Mouse (Mus musculus) layer of hippocampus, adult 8-10 months (tissue): Measurements from ENCODE around the gene Siglec1. TPM values are rescaled to one million over a fixed set of nuclear protein-coding genes. Genes with fewer than 3 reads are reported as not detected.

Experiments
- DNase-seq, 2 experiments: peaks; one replicate each; pipeline ENCODE4 v3.0.0; 2022; ENCODE audit warnings: low spot score in 2 of 2
- total RNA-seq, 4 experiments: library from RNA; stranded (reverse); gene quantifications; 2 replicates each; pipeline ENCODE4 v1.2.4; 2022

Gene Siglec1
- total RNA-seq, 4 experiments from 2014 or later = 0.39 to 1.5 (median 0.75) TPM

- DNase-seq = no peak
Measured at GRCm38 (mm10) chr2:131101530-131101929, 15.0 kb upstream of the Siglec1 start.

- DNase-seq = no peak
Measured at GRCm38 (mm10) chr2:131097087-131097486, 10.5 kb upstream of the Siglec1 start.

GRCm38 (mm10) chr2:131096101-131096795 lies 9.7 kb upstream of the Siglec1 start:
- peak in 1 of 2 experiments; percentile 11 for DNase-seq

GRCm38 (mm10) chr2:131094823-131095222 lies 8.3 kb upstream of the Siglec1 start:
- peak; percentile 51 to 81 for DNase-seq

DNA sequence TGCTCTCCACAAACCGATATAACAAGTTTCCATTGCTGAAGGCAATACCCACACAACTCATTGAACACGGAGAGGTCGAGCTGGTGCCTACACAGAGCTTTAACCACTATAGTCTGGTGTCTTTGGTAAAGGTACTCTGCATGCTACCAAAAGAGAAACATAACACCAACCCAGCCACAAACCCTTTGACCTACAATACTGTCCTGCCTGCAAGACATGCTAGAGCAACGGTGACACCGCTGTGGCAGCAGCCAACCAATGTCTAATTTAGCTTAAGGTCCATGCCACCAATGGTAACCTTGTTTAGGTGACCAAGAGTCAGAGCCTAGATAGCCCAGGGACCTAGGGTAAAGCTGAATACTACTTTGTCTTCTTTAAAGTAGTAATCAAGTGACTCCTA lies 7.0 kb upstream of the Siglec1 start:
- DNase-seq = no peak

GRCm38 (mm10) chr2:131090852-131091251 lies 4.3 kb upstream of the Siglec1 start:
- no peak for DNase-seq

- no peak for DNase-seq
Measured at GRCm38 (mm10) chr2:131089634-131090033, 3.1 kb upstream of the Siglec1 start.

DNA sequence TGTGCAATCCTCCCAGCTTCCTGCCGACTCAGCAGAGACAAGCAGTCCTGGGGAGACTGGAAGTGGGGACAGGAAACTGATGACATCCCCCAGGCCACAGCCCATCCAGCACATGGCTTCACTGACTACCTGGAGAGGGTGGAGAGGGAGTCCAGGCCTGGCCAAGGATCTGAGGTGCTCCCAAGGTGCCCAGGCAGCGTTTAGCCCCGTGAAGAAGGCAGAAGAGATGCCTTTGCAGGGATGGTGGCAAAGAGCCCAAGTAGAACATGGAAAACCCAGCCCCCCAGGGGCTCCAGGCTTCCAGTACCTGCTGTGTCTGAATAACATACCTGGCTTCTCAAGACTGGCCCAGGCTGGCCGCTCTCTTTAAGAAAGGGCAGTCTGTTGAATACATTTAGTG lies 2.0 kb upstream of the Siglec1 start:
- DNase-seq = no peak

GRCm38 (mm10) chr2:131084206-131084605 lies 2.4 kb downstream of the Siglec1 start:
- DNase-seq = no peak

DNA sequence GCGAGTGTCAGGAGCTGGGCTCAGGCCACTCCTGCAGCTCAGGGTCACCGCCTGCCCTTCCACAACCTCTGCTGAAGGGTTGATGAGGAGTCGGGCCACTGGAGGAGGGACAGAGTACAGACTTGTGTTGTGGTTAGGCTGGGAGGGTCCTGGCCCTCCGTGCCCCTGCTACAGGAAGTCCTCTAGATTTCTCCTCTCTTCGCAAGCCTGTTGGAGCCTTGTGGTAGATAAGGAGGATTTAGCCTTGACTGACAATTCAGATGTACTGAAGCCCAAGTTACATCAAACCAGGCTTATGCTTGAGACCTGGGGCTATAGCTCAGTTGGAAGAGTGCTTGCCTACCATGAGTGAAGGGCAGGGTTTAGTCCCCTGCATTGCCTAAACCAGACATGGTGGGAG lies 6.1 kb downstream of the Siglec1 start:
- DNase-seq = no peak

- no peak for DNase-seq
Measured at GRCm38 (mm10) chr2:131072536-131072935, 14.0 kb downstream of the Siglec1 start.

DNA sequence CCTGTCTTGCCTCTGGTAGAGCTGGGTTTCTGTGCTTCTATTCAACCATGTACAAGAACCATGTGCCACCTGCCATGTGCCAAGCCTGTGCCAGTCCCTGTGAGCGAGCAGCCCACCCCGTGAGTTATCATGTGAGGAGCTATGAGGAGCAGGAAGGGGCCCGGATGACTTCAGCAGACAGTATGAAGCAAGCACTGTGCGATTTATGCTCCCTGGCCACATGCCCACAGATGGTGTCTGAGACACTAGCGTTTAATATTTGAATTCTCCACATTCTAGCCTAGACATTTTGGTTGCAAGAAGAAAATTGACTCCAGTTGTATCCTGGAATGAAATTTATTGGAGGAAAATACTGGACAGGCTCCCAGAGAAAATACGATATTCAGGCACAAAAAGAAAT lies 19.1 kb downstream of the Siglec1 start:
- peak in 1 of 2 experiments; percentile 24 for DNase-seq

DNA sequence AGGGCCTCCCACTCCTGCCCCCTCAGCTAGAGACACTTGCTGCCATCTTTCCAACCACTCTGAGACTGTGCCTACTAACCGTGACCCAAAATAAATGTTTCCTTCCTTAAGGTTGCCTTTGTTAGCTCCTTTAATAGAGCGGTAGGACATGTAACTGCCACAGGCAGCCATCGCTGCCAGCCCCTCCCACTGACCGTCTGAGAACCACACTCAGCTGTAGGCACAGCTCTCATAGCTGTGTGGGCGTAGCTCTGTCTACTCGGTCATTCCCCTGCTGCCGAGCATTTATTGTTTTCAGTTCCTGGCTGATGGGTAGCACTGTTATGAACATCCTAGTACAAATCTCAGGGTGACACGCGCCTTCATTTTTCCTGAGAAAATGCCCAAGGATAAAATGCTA lies 20.2 kb downstream of the Siglec1 start:
- DNase-seq = no peak

DNA sequence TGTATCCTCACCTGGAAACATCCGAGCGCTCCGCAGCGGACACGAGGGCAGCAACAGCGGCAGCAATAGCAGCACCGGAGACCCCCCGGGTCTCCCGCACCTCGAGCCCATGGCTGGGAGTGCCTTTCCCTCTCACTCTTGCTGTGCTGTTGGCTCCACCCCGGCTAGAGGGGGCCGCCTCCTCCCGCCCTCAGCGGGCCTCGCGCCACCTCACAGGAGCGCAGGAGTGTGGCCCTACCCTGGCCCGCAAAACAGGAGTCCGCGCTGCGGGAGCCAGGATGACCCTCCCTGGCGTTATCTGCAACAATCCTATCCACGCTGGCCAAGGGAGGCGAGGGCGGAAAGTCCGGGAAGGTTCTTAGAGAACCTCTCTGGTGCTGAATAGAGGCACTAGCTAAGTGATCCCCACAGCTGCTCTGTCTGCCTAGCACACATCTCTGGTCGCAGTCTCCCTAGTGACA lies 23.1 kb downstream of the Siglec1 start, which contains the start of gene Adam33:
TSS of gene Adam33 (minus strand) at position 411 of the 461 bp plus-strand sequence.
- DNase-seq = no peak

DNA sequence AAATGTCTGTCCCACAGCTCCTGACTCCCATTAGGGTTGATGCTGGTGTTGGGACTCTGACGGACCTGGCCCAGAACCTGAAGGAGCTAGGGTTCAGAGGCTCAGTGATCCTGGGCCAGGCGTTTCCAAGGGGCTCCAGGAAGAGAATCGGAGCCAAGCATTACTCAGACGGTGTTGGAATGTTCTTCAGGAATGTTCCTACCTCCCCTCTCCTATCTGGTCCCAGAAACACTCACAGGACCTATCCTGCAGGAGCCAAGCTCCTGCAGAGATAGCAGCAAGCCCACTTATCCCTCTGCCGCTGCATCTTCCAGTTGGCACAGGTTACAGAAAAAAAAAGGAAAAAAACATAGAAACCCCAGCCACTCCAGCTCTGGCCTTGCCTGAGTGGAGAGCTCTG lies 25.0 kb downstream of the Siglec1 start:
- DNase-seq = no peak

DNA sequence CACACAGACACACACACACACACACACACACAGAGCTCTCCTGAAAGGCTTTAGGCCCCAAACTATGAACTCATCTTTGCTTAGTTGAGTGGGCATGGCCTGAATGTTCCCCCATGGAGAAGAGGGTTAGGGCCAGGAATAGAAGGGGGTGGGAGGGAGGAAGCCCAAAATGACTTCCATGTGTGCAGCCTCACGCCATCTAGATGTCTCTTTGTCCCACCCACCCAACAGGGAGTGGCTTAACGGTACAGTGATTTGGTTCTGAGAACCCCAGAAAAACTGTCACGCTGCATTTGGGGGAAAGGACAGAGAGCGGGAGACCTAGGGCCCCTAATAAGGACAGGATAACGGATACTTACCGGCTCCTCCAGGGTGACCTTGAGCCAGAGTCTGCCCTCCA lies 25.8 kb downstream of the Siglec1 start:
- no peak for DNase-seq

- no peak for DNase-seq
Measured at GRCm38 (mm10) chr2:131059781-131060540, 26.6 kb downstream of the Siglec1 start.

DNA sequence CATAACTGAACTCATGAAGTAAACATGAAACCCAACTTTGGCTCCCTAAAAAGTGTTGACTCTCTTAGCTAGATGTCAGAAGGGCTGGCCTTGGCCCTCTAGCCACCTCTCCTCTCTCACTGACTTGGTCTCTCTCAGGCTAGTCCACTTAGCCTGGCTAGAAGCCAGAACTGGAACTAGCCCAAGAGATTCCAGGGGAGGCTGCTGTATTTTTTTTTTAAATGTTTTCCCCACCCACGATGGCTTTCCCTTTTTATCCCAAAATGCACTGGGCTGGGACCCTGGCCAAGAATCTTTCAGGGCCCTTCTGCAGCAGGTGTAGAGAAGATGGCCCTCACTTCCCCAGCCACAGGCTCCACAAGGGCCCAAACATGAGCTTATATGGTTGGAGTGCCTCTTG lies 27.2 kb downstream of the Siglec1 start:
- DNase-seq = no peak

- no peak for DNase-seq
Measured at GRCm38 (mm10) chr2:131058672-131059071, 27.9 kb downstream of the Siglec1 start.

DNA sequence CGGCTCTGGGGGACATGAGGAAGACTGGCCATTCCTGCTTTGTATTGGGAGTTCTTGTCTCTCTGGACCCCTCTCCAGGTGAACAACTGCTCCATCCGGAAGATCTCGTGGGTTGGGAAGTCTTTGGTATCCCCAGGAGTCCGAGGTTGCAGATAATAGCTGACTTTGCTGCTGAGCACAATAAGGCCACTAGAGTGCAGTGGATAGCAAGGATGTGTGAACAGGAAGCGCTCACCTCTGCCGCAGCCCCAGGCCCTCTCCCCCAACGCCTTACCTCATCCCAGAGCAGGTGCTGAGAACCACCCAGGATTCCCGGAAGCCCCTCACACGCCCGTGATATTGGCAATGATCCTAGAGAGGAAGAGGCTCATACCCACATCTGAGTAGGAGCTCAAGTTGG lies 30.4 kb downstream of the Siglec1 start:
- DNase-seq = no peak

GRCm38 (mm10) chr2:131055631-131056030 lies 30.9 kb downstream of the Siglec1 start:
- no peak for DNase-seq

DNA sequence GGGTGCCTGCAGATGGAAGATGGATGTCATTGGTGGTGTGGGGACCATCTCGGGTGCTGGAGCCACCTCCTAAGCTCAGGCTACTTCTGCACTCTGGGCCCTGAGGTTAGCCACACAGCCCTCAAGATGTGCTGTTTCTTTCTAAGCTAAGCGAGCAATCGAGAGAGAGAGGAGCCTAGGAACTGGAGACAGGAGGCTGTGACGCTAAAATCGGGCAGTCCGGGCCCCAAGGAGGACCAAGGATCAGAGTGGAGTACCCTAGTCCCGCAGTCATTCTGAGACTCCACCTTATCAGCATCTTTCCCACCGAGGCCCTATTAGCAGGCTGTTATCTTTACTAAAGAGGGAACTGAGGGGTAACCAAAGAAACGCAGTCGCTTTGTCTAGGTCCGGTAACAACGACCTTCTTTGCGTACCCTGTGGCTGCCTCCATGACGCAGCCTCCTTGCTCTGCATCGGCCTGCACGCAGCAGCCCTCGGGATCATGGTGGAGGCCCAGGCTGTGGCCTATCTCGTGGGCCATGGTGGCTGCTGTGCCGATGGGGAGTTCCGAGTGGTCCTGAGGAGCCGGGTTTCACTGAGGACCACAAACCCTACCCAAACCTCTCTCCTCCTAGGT lies 31.8 kb downstream of the Siglec1 start:
- DNase-seq = no peak
